Mouse (Mus musculus) left cerebral cortex, adult 9 months (tissue): ENCODE results near the gene Runx1.

Experiments used
- DNase-seq, 2 experiments: peaks; one replicate each; pipeline ENCODE4 v3.0.0; 2022; ENCODE audit warnings: low spot score in 2 of 2

The Runx1 gene

DNA sequence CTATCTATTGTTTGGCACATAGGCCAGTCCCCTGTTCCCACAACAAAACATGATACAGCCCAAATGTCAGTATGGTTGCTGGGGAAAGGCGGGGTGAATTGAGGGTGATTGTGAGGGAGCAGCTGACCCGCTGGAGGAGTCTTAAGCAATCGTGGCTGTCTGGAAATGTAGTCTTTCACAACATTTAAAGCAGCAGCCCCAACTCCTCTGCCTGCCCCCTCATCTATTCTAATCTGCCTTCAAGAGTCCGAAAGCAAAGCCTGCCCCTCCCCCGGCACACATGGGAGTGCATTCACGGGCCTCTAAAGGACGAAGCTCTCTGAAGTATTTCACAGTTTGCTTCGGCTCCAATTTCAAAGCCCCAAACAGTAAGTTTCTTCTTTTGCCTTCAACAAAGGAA lies 213.4 kb downstream of the Runx1 start:
- DNase-seq, result no peak

DNA sequence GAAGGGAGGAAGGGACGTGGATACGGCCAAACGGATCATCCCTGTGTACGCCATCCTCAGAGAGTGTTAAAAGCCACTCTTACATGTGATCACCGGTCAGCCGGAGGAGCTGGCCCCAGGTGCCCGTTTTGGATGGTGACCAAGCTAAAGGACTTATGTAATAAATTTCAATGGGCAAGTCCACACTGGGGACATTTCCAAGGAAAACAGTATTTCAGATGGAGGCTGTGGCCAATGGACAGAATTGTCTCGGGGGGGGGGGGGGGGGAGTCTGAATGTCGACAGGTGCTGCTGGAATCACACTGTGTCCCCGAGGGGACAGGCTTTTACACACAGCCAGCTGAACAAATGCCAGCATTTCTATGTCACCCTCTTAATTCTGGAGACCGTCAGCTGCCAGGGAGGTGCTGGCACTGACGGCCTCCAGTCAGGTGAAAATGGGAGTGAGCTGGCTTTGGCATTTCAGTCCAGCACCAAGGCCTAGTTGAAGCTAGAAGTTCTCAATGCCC lies 214.3 kb downstream of the Runx1 start:
- DNase-seq, result no peak

DNA sequence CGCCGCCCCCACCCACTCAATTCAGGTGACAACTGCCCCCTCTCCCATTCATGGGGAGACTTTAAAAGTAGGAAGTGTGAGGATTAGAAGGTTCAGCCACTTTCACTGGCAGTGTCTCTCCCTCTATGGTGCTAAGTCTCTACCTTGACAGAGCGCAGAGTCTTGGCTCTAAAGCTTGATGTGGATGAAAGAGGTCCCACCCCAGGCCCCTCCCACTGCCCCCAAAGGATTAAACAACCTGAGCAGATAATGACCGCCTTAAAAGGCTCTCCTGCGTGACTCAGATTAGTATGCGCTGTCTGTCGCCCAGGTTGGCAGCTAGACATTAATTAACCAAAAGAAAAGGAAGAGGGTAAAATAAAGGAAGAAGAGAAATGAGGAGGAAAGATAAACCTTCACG lies 215.5 kb downstream of the Runx1 start:
- DNase-seq, result no peak

DNA sequence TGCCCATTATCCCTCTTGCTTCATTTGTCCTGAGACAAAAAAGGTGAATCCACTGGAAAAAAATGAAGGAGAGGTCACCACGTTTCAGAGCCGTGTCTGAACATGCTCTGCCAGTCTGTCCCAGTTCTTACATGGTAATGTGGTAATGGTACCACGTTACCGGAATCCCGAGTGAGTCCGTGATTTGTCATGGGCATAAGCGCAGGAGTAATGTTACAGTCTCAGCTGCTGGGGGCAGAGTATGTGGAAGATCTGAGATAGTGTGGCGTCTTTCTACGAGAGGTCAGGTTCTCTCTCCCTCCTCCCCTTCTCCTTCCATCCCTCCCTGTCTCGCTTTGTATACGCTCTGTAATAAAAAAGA lies 216.3 kb downstream of the Runx1 start:
- DNase-seq, result no peak

DNA sequence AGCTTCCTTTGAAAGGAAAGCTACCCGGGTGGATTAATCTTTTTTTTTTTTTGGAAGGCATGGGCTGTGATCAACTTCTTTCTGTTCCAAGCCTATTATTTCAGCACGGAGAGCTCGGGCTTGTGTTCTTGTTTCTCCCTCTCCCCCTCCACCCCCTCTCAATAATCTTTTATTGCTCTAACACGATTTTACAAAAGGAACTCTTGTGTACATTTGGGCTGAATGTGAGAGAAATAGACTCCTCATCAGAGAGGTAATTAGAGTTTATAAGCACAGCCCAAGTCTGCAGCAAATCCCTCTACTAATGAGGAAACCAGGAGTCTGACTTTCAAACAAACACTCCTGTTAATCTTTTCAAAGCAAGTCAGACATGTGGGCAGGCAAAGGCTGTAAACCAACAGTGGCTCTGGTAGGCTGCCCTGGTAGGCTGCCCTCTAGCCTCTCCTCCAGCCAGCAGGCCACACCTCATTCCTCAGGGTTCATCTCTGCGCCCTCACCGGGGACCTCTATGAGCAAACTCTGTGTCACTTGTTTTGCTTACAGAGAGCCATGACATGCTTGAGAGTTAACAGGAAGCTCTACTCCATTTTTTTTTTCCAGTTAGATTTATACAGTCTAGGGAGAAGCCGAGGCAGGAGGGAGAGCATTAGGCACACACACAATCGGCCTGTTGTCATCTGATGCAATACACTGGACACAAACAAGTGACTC lies 216.8 kb downstream of the Runx1 start:
- no peak for DNase-seq

DNA sequence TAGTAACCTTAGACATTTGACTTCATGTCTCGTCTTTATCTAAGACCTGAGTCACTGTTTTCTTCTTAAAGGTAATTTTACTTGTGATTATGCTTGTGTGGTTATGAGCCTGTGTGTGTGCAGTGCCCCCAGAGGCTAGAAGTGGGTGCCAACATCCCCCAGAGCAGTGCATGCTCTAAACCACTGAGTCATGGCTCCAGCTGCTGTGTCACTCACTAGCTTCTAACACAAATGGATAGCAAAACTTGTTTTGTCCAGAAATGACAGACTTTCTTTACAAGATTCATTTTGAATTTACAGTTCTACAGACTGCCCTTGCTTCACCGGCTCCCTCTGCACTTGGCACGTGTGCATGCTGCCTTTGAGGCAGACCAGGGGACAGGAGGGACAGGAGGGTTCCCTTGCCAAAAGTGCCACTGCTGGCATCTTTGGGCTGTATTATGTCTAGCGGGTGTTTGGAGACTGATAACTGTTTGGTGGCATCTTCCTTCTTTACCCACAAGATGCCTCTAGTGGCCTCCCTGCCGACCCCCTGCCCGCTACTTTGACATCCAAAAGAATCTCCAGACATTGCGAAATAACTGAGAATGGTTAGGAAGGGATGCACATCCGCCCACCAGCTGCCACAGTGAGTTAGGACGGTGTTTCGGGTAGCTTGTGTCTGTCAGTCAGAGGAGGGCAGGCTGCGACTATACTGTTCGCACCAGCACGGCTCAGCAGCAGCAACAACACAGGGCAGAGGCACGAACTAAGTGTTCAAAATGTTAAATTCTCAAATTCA lies 217.6 kb downstream of the Runx1 start:
- no peak for DNase-seq

DNA sequence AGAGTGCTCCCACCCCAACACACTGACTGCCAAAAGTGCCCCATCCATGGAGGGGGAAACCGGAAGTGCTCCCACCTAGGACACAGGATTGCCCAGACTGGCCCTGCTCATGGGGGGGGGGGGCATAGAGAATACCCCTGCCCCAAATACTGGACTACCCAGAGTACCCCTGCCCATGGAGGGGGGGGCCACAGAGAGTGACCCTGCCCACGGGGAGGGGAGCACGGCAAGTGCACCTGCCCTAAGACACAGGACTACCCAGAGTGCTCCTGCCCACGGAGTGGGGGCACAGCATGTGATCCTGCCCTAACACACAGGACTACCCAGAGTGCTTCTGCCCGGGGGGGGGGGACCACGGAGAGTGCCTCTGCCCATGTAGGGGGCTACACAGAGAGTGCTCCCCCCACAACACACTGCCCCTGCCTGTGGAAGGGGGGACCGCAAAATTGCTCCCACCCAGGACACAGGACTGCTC lies 219.4 kb downstream of the Runx1 start:
- DNase-seq, result no peak

DNA sequence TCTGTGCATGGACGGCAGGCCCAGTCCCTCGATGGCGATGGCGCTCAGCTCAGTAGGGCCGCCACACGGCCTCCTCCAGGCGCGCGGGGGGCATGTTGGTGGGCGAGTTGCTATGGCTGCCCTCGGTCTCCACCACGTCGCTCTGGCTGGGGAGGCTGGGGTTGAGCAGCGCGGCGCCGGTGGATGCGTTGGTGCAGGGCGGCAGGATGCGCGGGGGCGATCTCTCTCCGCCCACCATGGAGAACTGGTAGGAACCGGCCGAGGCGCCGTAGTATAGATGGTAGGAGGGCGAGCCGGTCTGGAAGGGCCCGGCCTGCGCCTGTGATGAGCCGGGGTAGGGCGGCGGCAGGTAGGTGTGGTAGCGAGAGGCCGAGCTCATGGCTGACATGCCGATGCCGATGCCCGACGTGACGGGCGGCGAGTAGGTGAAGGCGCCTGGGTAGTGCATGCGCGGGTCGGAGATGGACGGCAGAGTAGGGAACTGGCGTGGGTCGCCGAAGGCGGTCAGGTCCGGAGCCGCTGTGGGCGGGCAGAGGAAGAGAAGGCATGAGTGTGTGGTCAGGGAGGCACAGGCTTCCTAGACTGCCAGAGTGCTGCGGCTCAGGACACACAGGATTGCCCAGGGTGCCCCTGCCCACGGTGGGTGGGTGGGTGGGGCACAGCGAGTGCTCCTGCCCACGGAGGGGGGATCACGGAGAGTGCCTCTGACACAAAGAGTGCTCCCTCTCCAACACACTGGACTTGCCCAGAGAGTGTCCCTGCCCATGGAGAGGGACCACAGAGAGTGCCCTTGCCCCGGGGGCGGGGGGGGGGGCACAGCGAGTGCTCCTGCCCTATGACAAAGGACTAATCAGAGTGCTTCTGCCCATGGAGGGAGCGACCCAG lies 220.1 kb downstream of the Runx1 start:
- DNase-seq, result no peak

DNA sequence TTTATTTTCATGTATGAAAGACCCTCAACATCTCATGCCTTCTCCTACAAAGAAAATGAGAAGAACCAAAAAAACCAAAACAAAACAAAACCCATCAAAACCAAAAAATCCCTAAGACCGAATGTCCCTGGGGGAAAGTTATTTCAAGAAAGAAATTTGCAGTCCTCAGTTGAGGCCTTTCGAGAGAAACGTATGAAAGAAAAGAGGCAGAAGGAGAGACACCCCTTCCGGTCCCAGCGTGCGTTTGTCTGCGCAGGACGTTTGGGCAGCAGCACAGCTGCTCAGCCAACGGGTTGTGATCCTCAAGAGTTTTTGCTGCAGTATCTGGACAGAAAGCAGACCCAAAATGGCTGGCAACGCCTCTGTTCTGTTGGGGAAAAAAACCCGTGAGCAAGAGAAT lies 223.4 kb downstream of the Runx1 start:
- no peak for DNase-seq

DNA sequence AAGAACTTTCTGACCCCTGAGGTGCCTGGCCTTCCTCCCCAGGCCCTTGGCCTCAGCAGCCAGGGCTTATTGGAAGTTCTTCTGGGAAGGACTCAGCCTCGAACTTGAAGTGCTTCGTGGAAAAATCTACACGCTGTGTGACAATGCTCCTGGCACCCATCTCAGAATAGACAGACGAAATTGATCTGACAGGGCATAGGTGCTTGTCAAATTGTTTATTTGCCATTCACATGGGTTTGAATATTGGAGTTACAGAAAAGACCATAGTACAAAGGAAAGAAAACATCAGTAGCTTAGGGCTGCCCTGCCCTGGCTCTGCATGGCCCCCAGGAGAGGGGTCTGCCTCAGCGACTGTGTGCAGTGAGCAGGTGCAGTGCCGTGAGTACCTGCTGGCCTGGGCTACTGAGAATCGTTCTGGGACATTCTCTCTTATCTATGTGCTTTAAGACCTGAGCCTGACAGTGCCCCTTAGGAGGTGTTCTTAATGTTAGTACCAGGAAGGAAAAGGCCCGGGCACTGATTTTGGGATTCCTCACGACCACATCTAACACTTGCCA lies 224.6 kb downstream of the Runx1 start:
- no peak for DNase-seq

DNA sequence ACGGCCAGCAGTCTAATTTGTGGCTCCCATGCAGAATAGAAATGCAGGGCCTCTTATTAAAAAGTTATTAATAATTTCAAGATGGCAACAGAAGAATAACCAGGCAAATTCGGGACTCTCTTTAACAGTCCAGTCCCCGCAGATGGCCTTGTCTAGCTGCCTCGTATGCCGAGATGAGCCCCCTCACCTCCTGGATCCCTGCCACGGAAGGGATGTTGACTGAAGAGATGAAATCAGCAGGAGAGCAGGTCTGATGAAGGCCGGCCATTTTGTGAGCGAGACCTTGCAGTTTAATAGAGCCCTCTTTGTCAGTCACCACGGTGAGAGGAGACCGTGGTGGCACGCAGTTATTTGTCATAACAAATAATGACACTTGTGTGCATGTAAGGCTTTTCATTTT lies 226.5 kb downstream of the Runx1 start:
- no peak for DNase-seq

DNA sequence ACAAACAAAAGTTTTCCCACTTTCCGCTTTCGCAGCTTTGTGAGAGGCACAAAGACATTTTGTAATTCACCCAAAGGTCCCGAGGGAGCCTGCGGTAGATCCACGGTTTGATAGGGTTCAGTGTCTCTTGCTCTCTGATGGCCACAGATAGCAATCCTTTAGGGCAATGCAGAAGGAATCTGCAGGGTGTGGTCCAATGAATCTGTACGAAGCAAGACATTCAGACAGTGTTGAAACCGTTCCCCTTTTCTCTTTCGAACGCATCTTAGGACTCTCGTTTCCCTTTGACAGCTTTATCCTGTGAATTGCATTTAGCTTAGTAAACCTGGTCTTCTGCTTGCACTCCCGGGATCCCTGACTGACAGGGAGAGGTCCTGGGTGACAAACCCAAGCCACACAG lies 228.3 kb downstream of the Runx1 start:
- DNase-seq, result no peak

DNA sequence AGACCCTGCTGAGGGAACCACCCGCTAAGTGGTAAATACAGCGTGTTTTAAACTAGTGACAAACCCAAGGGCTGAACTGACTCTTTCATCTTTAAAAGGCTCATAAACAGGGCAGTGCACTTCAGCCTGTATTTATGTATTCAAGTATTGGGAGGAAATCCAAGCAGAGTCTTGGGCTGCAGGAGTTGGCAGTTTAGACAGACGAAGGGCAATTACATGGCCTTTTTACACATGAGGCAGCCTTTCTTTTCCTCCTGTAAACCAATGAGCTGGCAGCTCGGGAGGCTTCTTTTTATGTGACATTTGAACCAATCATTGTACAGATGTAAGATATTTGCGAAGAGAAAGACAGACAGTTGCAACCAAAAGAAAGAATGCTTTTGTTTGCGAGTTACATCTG lies 233.7 kb downstream of the Runx1 start:
- DNase-seq, result no peak

DNA sequence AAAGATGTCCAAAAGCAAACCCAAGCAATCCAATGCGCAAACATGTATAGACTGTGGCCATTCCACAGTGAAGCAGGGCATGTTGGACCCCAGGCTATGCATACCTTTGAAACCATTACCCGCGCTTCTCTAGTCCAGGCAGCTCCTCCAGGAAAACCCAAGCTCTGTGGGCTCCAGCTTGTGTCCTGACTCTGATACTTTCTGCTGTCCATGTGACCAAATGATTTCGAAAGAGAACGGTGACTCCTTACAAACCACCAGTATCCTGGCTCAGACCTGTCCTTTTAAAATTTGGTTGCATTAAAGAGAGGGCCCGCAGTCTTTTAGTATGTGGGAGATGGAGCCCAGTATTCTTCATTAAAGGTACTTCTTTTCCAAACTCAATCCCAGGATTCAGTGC lies 234.2 kb downstream of the Runx1 start:
- no peak for DNase-seq

DNA sequence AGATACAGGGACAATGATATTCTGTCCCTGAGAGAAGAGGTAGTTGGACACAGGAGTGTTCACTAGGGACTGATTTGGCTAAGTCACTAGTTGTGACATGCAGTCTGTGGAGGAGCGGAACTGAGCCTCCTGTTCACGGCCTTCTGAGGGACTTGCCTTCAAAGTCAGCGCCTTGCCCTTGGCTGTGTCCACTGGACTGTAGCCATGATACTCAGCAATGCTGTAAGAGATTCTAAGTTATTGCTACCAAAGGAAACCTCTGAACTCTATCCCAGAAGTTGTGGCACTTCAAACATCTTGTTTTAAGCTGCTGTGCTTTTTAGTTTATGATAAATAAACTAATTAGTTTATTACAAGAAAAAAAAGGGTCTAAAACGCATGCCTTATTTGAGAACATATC lies 238.1 kb downstream of the Runx1 start:
- no peak for DNase-seq

DNA sequence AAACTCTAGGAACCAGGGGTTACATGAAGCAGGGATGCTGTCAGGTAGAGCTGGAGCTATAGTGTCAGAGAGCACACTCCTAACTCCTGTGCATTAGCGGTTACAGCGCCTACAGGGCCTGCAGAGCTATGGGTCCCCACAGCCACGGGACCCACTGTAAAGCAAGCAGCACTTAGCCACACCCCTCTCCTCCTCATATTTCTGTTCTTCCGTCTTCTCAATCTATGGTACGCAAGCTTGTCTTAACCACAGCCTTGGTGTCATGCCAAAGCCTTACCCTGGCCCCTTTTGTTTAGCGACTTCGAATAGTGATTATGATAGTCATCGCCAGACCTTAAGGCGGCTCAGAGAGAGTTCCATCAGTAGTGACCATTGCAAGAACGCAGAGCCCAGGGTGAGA lies 244.2 kb downstream of the Runx1 start:
- DNase-seq, result no peak

DNA sequence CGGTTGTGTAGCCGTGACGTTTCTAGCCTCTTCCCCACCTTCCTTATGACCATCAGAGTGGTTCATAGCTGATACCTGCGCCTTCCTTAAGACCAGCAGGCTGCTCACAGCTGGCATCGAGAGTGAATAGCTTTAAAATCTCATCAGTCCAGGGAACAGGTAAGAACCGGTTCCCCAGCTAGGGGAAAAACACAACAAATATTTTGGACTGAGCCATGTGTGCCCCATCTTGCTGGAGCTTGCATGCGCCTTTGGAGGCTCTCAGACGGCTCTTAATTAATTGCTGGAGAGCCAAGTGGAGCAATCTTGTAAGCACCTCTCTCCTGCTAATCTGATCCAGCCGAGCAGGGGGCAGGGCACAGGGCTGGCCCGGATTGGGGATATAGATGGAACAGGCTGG lies 245.0 kb downstream of the Runx1 start:
- no peak for DNase-seq

DNA sequence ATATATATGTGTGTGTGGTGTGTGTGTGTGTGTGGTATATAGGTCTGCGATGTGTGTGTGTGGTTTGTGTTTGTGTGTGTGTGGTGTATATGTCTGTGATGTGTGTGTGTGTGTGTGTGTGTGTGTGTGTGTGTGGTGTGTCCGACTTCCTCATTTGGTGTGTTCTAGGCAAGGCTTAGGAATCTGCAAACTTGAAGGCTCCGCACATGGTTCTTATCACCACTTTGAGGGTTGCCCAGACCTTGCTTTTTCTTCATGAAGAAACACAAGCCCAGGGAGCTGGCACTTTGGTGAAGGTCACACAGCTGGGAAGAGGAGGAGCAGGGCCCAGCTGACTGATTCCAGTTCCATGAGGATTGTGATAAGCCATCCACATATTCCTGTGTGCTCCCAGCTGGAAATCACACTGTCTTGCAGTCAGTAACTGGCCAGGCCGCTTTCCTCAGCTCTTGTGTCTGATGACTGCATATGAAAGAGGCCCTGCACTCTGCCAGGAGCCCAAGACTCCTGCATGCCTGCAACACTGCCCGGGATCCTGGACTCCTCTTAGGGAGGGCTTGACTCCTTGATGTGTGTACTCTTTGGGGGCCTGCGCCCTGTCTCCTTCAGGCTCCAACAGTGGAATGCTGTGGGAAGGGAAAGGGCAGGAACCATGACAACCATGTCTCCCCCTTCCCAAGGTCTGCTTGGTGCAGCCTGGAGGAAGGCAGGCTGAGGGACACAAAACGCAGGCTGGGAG lies 246.9 kb downstream of the Runx1 start:
- DNase-seq, result no peak

DNA sequence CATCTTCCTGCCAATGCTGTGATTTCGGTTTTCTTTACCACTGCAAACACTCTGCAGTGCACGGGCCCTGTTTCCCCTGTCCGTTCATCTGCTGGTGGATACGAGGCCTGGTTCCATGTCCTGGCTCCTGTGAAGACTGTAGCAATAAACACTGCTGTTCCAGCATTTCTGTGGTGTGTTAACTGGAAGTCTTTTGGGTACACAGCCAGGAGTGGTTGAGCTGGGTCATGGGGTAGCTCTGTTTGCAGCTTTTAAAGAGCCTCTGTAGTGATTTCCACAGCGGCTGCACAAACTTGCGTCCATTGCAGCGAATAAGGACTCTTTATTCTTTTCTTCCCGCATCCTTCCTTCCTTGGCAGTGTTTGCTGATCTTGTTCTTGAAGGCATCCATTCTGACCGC lies 248.6 kb downstream of the Runx1 start:
- no peak for DNase-seq

DNA sequence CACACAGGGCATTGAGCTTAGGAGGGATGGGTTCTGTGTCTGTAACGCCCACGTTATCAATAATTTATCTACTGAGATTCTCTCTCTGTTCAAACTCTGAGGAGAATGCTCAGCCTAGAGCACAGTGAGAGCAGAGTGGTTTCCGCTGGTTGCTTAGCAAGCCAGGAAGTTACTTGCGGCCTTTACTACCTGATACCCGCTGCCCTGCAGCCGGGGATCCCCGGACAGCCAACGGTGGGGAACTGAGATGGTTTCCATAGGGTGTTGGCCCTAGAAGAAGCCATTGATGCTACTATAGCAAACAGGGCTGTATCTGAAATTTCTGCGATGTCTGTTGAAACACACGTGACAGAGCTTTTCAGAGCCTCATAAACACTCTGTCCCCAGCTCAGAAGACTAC lies 250.2 kb downstream of the Runx1 start:
- no peak for DNase-seq

DNA sequence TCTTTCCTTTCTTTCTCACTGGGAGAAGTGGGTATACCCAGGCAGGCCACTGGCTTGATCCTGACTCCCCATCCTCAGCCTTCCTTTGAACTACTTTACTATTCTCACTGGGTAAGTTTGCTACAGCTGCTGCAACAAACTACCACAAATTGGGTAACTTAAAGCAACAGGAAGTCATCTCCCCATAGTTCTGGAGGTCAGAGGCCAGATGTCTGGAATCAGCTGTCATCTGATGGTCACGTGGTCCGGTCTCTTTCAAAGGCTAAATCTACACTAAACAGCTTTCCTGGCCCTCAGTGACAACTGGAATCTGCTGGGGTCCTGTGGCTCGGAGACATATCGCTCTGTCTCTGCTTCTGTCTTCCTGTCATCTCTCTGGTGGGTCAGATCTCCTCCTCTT lies 252.8 kb downstream of the Runx1 start:
- no peak for DNase-seq
